Mouse (Mus musculus): ENCODE results near the gene Shisa7.

GRCm38 (mm10) chr7:4782759-4783158, 61.7 kb downstream of the Shisa7 start, which contains the start of the genes Il11 and Tmem190:
- TF ChIP-seq CTCF (conservative IDR thresholded peaks at IDR 0.05; ENCODE audit: low read length) (no peak), NANOG (IDR thresholded peaks at IDR 0.05; ENCODE audit: borderline replicate concordance, low read length) (no peak)

Data from E14TG2a.4 (cell line).